Comparison of ENCODE assay signal across 23 mouse cellular contexts in genomic region chr7:127817053-127817452, GRCm38 (mm10). TPM values are rescaled to one million over a fixed set of nuclear protein-coding genes. Genes with fewer than 3 reads are reported as not detected.
DNase-seq lines count a peak whose midpoint lies in the region; ATAC-seq and TF ChIP-seq lines count a peak whose summit lies in the region.
"Had no signal": no experiment of that assay in that cellular context is flagged by ENCODE, and none has a peak within 500 bp of the region (broad histone marks: within the 10 kb centered on the region; RNA-seq: fewer than 3 reads in every experiment).

No protein-coding gene starts in this region.

- no peak overlapping the region for H3K27ac ChIP-seq in midbrain, embryonic 11.5 days (ENCODE audit: low read depth, low read length)
- H3K27ac ChIP-seq in midbrain, embryonic 14.5 days (replicated peaks; ENCODE audit: low read depth, low read length), result no peak overlapping the region
- H3K27ac ChIP-seq in olfactory bulb, adult 2 months (ENCODE audit: insufficient read depth, low read depth, low read length), result peak overlapping the region; percentile 78
- H3K27ac ChIP-seq: forebrain, embryonic 12.5 days; heart, embryonic 13.5 days; hindbrain, embryonic 15.5 days had no signal

- H3K9ac ChIP-seq in midbrain, embryonic 11.5 days (ENCODE audit: low read length), result no peak overlapping the region
- H3K9ac ChIP-seq in midbrain, embryonic 14.5 days (replicated peaks; ENCODE audit: low read length), result no peak overlapping the region
- H3K9ac ChIP-seq: forebrain, embryonic 12.5 days; hindbrain, embryonic 15.5 days had no signal

- no peaks in the 10 kb centered on the region for H3K4me1 ChIP-seq in midbrain, embryonic 11.5 days (ENCODE audit: control insufficient read depth, insufficient read depth, low read length)
- H3K4me1 ChIP-seq in midbrain, embryonic 14.5 days (ENCODE audit: control insufficient read depth, insufficient read depth, low read length), result no peaks in the 10 kb centered on the region
- H3K4me1 ChIP-seq in olfactory bulb, adult 2 months (ENCODE audit: control insufficient read depth, insufficient read depth, low read length), result peaks cover 57% of the 10 kb centered on the region
- H3K4me1 ChIP-seq: forebrain, embryonic 12.5 days had no signal

- no peak overlapping the region for H3K4me3 ChIP-seq in midbrain, embryonic 11.5 days (ENCODE audit: low read depth, low read length)
- H3K4me3 ChIP-seq in midbrain, embryonic 14.5 days (replicated peaks; ENCODE audit: low read depth, low read length), result no peak overlapping the region
- no peak overlapping the region for H3K4me3 ChIP-seq in olfactory bulb, adult 2 months (ENCODE audit: insufficient read depth, low read depth, low read length)
- H3K4me3 ChIP-seq: embryonic facial prominence, embryonic 13.5 days; forebrain, embryonic 12.5 days; heart, embryonic 13.5 days; hindbrain, embryonic 15.5 days had no signal

- TF ChIP-seq POLR2A in olfactory bulb, adult 2 months (IDR thresholded peaks at IDR 0.05; ENCODE audit: insufficient read depth, low read depth, low read length), result no peak

- WGBS in midbrain, embryonic 11.5 days, result 79% methylated on average over 7 of the region's 7 CpGs
- whole genome bisulfite sequencing in midbrain, embryonic 14.5 days, result 82% methylated on average over 7 of the region's 7 CpGs
- 39% methylated on average over 7 of the region's 7 CpGs for WGBS in olfactory bulb, adult 2 months

- no peak overlapping the region for H3K4me2 ChIP-seq in midbrain, embryonic 11.5 days
- no peak overlapping the region for H3K4me2 ChIP-seq in midbrain, embryonic 14.5 days (ENCODE audit: low read length)
- H3K4me2 ChIP-seq: embryonic facial prominence, embryonic 13.5 days; forebrain, embryonic 12.5 days; heart, embryonic 13.5 days; hindbrain, embryonic 15.5 days had no signal

- TF ChIP-seq CTCF in olfactory bulb, adult 2 months (IDR thresholded peaks at IDR 0.05; ENCODE audit: insufficient read depth, low read depth, low read length), result no peak

- peak; percentile 42 for DNase-seq in cerebellum, adult 18-20 months
- DNase-seq in cerebellum, postnatal 4 days (ENCODE audit: low spot score in 2 of 2), result no peak
- DNase-seq in cerebellum, postnatal 25 days, result peak; percentile 47 to 57
- DNase-seq in midbrain, embryonic 11.5 days (ENCODE audit: low spot score, missing footprints), result peak; percentile 78
- no peak for DNase-seq in midbrain, embryonic 14.5 days
- no peak for DNase-seq in urinary bladder, adult 18-20 months (ENCODE audit: low spot score in 2 of 2)
- DNase-seq: adrenal gland, adult 2 months; adrenal gland, postnatal 25 days; heart, adult 11 months; heart, postnatal 36 days; kidney, adult 2 months had no signal

- ATAC-seq in cerebellum, adult (ENCODE audit: insufficient number of reproducible peaks, low FRiP score, low TSS enrichment), result no peak
- ATAC-seq in midbrain, embryonic 11.5 days (ENCODE audit: low FRiP score), result no peak
- no peak for ATAC-seq in midbrain, embryonic 14.5 days (ENCODE audit: low FRiP score, low TSS enrichment)
- ATAC-seq: activated CD4-positive, CD25-positive, alpha-beta regulatory T cell, adult 4 months; forebrain, embryonic 16.5 days; Patski had no signal

- H3K36me3 ChIP-seq in midbrain, embryonic 11.5 days (ENCODE audit: control insufficient read depth, insufficient read depth, low read length), result 0 out of 2 replicates have a peak, but pooled peaks cover 3% of the 10 kb centered on the region
- H3K36me3 ChIP-seq in midbrain, embryonic 14.5 days (ENCODE audit: control insufficient read depth, insufficient read depth, low read length), result peaks cover 28% of the 10 kb centered on the region
- H3K36me3 ChIP-seq: heart, embryonic 13.5 days had no signal

- H3K27me3 ChIP-seq in midbrain, embryonic 11.5 days (ENCODE audit: control insufficient read depth, insufficient read depth, low read length), result no peaks in the 10 kb centered on the region
- H3K27me3 ChIP-seq in midbrain, embryonic 14.5 days (ENCODE audit: control insufficient read depth, insufficient read depth, low read length), result no peaks in the 10 kb centered on the region
- H3K27me3 ChIP-seq: embryonic facial prominence, embryonic 13.5 days; forebrain, embryonic 12.5 days; heart, embryonic 13.5 days; hindbrain, embryonic 15.5 days; Patski had no signal

- H3K9me3 ChIP-seq in midbrain, embryonic 11.5 days (ENCODE audit: control insufficient read depth, low read length), result no peaks in the 10 kb centered on the region
- no peaks in the 10 kb centered on the region for H3K9me3 ChIP-seq in midbrain, embryonic 14.5 days (ENCODE audit: control insufficient read depth, low read length)
- H3K9me3 ChIP-seq: embryonic facial prominence, embryonic 13.5 days; forebrain, embryonic 12.5 days; heart, embryonic 13.5 days; hindbrain, embryonic 15.5 days had no signal

RNA-seq across cellular contexts. Expression of gene Stx4a, which starts 7.0 kb away (rescaled TPM):
- polyA plus RNA-seq in midbrain, embryonic 11.5 days (2014; fragmentation: Nextera tagmentation; extraction: Ambion mirVana), result 10.1 and 12.2 TPM in 2 replicates
- 8.7 and 11.8 TPM in 2 replicates for polyA plus RNA-seq in midbrain, embryonic 14.5 days (2014; fragmentation: Nextera tagmentation; extraction: Ambion mirVana)
- polyA plus RNA-seq in olfactory bulb, adult 2 months (2012; ENCODE audit: insufficient read depth, insufficient read length, low replicate concordance, missing spikeins), result not detected in 2 replicates

RNA-seq across cellular contexts. Expression of gene Stx1b, which starts 7.3 kb away (rescaled TPM):
- polyA plus RNA-seq in midbrain, embryonic 11.5 days (2014; fragmentation: Nextera tagmentation; extraction: Ambion mirVana), result 6.9 and 8.4 TPM in 2 replicates
- polyA plus RNA-seq in midbrain, embryonic 14.5 days (2014; fragmentation: Nextera tagmentation; extraction: Ambion mirVana), result 30.8 and 46.9 TPM in 2 replicates
- polyA plus RNA-seq in olfactory bulb, adult 2 months (2012; ENCODE audit: insufficient read depth, insufficient read length, low replicate concordance, missing spikeins), result 303 TPM in 1 of 2 replicates, not detected in the other

RNA-seq across cellular contexts. Expression of gene Hsd3b7, which starts 16.6 kb away (rescaled TPM):
- 7.9 and 8.2 TPM in 2 replicates for polyA plus RNA-seq in midbrain, embryonic 11.5 days (2014; fragmentation: Nextera tagmentation; extraction: Ambion mirVana)
- 6.0 and 7.1 TPM in 2 replicates for polyA plus RNA-seq in midbrain, embryonic 14.5 days (2014; fragmentation: Nextera tagmentation; extraction: Ambion mirVana)
- polyA plus RNA-seq in olfactory bulb, adult 2 months (2012; ENCODE audit: insufficient read depth, insufficient read length, low replicate concordance, missing spikeins), result not detected in 2 replicates

RNA-seq across cellular contexts. Expression of gene Gm49388, which starts 31.6 kb away (rescaled TPM):
- polyA plus RNA-seq in midbrain, embryonic 11.5 days (2014; fragmentation: Nextera tagmentation; extraction: Ambion mirVana), result not detected in 2 replicates
- not detected in 2 replicates for polyA plus RNA-seq in midbrain, embryonic 14.5 days (2014; fragmentation: Nextera tagmentation; extraction: Ambion mirVana)
- not detected in 2 replicates for polyA plus RNA-seq in olfactory bulb, adult 2 months (2012; ENCODE audit: insufficient read depth, insufficient read length, low replicate concordance, missing spikeins)
- polyA plus RNA-seq: activated CD4-positive, CD25-positive, alpha-beta regulatory T cell, adult 4 months; adrenal gland, adult 2 months; embryonic facial prominence, embryonic 13.5 days; forebrain, embryonic 12.5 days; forebrain, embryonic 16.5 days; heart, embryonic 13.5 days; heart, postnatal 0 days; hindbrain, embryonic 11.5 days; hindbrain, embryonic 15.5 days; intestine, embryonic 16.5 days; kidney, adult 2 months had no signal

RNA-seq across cellular contexts. Expression of gene Setd1a, which starts 40.6 kb away (rescaled TPM):
- 19.0 and 22.1 TPM in 2 replicates for polyA plus RNA-seq in midbrain, embryonic 11.5 days (2014; fragmentation: Nextera tagmentation; extraction: Ambion mirVana)
- polyA plus RNA-seq in midbrain, embryonic 14.5 days (2014; fragmentation: Nextera tagmentation; extraction: Ambion mirVana), result 24.0 and 27.3 TPM in 2 replicates
- polyA plus RNA-seq in olfactory bulb, adult 2 months (2012; ENCODE audit: insufficient read depth, insufficient read length, low replicate concordance, missing spikeins), result 526 TPM in 1 of 2 replicates, not detected in the other

Comparison
In these comparisons a context has a peak if more than half of its experiments do, and no peak if none do; other contexts are left out.
1. DNase-seq: peak in cerebellum, adult 18-20 months (2 of 2), cerebellum, postnatal 25 days (2 of 2) and midbrain, embryonic 11.5 days (single experiment); none in cerebellum, postnatal 4 days (0 of 2), midbrain, embryonic 14.5 days (single experiment) and urinary bladder, adult 18-20 months (0 of 2).